Mouse (Mus musculus) neural tube, embryonic 12.5 days (tissue): ENCODE results near the gene Tcp11. TPM values are rescaled to one million over a fixed set of nuclear protein-coding genes. Genes with fewer than 3 reads are reported as not detected.

Experiments
- ATAC-seq: fragments of 200-750 bp; cut with Nextera tagmentation; 2 replicates; pipeline ENCODE4 v1.8.0; 2017; ENCODE audit warnings: low read depth, mild to moderate bottlenecking, moderate TSS enrichment, moderate library complexity; ENCODE audit not compliant: low FRiP score
- H3K27ac ChIP-seq: fragments of 300-500 bp; sonication (generic); 2 replicates; pipeline ENCODE4 v1.5.1; 2016
- H3K27me3 ChIP-seq: fragments of 300-500 bp; sonication (generic); replicated peaks from 2 replicates; pipeline ENCODE4 v1.6.1; 2016; ENCODE audit warnings: mild to moderate bottlenecking
- H3K36me3 ChIP-seq: fragments of 300-500 bp; sonication (generic); 2 replicates; pipeline ENCODE4 v1.6.1; 2016; ENCODE audit warnings: mild to moderate bottlenecking
- H3K4me1 ChIP-seq: fragments of 300-500 bp; sonication (generic); 2 replicates; pipeline ENCODE4 v1.6.1; 2016
- H3K4me2 ChIP-seq: fragments of 300-500 bp; sonication (generic); replicated peaks from 2 replicates; pipeline ENCODE4 v1.6.1; 2016; ENCODE audit warnings: mild to moderate bottlenecking
- H3K4me3 ChIP-seq: fragments of 300-500 bp; sonication (generic); 2 replicates; pipeline ENCODE4 v1.5.1; 2016
- H3K9ac ChIP-seq: fragments of 300-500 bp; sonication (generic); 2 replicates; pipeline ENCODE4 v1.6.1; 2016; ENCODE audit warnings: mild to moderate bottlenecking
- H3K9me3 ChIP-seq: fragments of 300-500 bp; sonication (generic); 2 replicates; pipeline ENCODE4 v1.6.1; 2016; ENCODE audit warnings: mild to moderate bottlenecking
- WGBS: fragments of 180-500 bp; shearing (Covaris S2); methylation state at CpG from one replicate; pipeline ENCODE4 v1.1.7; 2016; 5-methylcytosine and 5-hydroxymethylcytosine counted together
- polyA plus RNA-seq: library from polyadenylated mRNA; unstranded; fragments of >200 nt; fragmentation: Nextera tagmentation; extraction: Ambion mirVana; gene quantifications from 2 replicates; pipeline ENCODE4 v1.2.1, GENCODE M21; 2016

Gene Tcp11
- polyA plus RNA-seq, 1 experiment from 2014 or later, result 1.3 TPM

- no peaks in the 10 kb centered on the region for H3K27me3 ChIP-seq
- 0 out of 2 replicates have a peak overlapping the region, but pooled peaks have one; percentile 45 for H3K9ac ChIP-seq
- no peaks in the 10 kb centered on the region for H3K36me3 ChIP-seq
- peaks cover 54% of the 10 kb centered on the region for H3K4me1 ChIP-seq
- H3K4me2 ChIP-seq, result peak overlapping the region; percentile 9; the same call in 1 of the 2 replicates
- H3K27ac ChIP-seq, result peak overlapping the region; percentile 64
- ATAC-seq, result no peak; the same call in 1 of the 2 replicates
- H3K4me3 ChIP-seq, result no peak overlapping the region
- WGBS, result 12% methylated on average over 3 of the region's 3 CpGs
- H3K9me3 ChIP-seq, result no peaks in the 10 kb centered on the region
Observed at GRCm38 (mm10) chr17:28033046-28033580, 47.3 kb downstream of the Tcp11 start.

- H3K27ac ChIP-seq, result peak overlapping the region; percentile 64
- peaks cover 47% of the 10 kb centered on the region for H3K4me1 ChIP-seq
- no peak overlapping the region for H3K4me2 ChIP-seq
- 66% methylated on average over 10 of the region's 10 CpGs for whole genome bisulfite sequencing
- peaks cover 2% of the 10 kb centered on the region; the same call in 1 of the 2 replicates for H3K36me3 ChIP-seq
- ATAC-seq, result no peak
- H3K9ac ChIP-seq, result peak overlapping the region; percentile 45; the same call in 1 of the 2 replicates
- H3K27me3 ChIP-seq, result no peaks in the 10 kb centered on the region
- no peaks in the 10 kb centered on the region for H3K9me3 ChIP-seq
- H3K4me3 ChIP-seq, result no peak overlapping the region
Observed at GRCm38 (mm10) chr17:28032219-28032618, 48.2 kb downstream of the Tcp11 start.

- H3K9ac ChIP-seq, result no peak overlapping the region
- H3K27me3 ChIP-seq, result no peaks in the 10 kb centered on the region
- H3K4me2 ChIP-seq, result no peak overlapping the region
- peaks cover 5% of the 10 kb centered on the region; the same call in 1 of the 2 replicates for H3K36me3 ChIP-seq
- H3K4me1 ChIP-seq, result peaks cover 41% of the 10 kb centered on the region
- 68% methylated on average over 9 of the region's 9 CpGs for WGBS
- H3K27ac ChIP-seq, result no peak overlapping the region
- H3K9me3 ChIP-seq, result no peaks in the 10 kb centered on the region
- ATAC-seq, result no peak
- H3K4me3 ChIP-seq, result no peak overlapping the region
Observed at GRCm38 (mm10) chr17:28031281-28031941, 49.0 kb downstream of the Tcp11 start.

DNA sequence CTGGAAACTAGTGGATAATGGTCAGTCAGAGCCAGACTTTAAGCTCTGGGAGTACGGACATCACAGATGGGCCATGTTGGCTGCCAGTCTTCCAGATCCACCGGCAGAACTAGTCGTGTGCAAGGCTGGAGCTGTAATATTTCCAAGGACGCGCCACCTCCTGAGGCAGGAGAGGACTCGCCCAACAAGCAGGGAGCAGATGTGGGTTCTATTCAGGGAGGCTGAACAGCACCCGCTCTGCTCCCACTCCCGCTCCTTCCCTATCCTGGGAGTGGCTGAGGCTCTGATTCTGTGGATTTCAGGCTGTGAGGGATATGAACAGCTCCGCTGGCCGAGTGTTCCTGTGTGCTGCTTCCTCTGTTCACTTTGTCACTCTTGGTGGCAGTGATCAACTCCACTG is 50.0 kb downstream of the Tcp11 start:
- Histone ChIP-seq H3K36me3 (peaks cover 5% of the 10 kb centered on the region; the same call in 1 of the 2 replicates), H3K9me3 (no peaks in the 10 kb centered on the region), H3K27me3 (no peaks in the 10 kb centered on the region), H3K27ac (no peak overlapping the region), H3K4me3 (no peak overlapping the region), H3K4me1 (peaks cover 51% of the 10 kb centered on the region), H3K4me2 (no peak overlapping the region), H3K9ac (no peak overlapping the region)
- WGBS, result 89% methylated on average over 10 of the region's 10 CpGs
- no peak for ATAC-seq

GRCm38 (mm10) chr17:28029308-28029707 is 51.1 kb downstream of the Tcp11 start:
- H3K9ac ChIP-seq, result no peak overlapping the region
- H3K4me2 ChIP-seq, result no peak overlapping the region
- ATAC-seq, result no peak
- no peaks in the 10 kb centered on the region for H3K9me3 ChIP-seq
- H3K4me1 ChIP-seq, result peaks cover 56% of the 10 kb centered on the region
- no peak overlapping the region for H3K27ac ChIP-seq
- no peak overlapping the region for H3K4me3 ChIP-seq
- 62% methylated on average over 2 of the region's 2 CpGs for WGBS
- H3K36me3 ChIP-seq, result peaks cover 5% of the 10 kb centered on the region; the same call in 1 of the 2 replicates
- H3K27me3 ChIP-seq, result no peaks in the 10 kb centered on the region

DNA sequence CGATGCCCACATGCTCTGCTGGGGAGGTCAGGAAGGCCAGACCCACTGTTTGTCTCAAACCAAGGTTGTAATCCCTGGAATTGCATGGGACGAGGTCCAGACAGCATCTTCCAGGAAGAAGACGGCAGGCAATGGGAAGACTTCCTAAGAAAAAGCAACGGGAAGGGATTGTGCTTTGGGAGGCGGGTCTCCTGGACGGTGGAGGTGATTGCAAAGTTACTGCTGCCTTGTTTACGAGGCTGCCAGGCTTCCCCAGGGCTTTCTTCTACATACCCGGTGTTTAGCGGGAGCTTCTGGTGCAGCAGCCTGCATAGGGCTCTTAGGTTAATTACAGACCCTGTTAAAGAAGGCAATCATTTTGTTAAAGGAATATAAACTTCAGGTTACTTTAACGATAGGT is 52.2 kb downstream of the Tcp11 start:
- Histone ChIP-seq H3K27ac (no peak overlapping the region), H3K4me1 (peaks cover 54% of the 10 kb centered on the region), H3K36me3 (peaks cover 5% of the 10 kb centered on the region; the same call in 1 of the 2 replicates), H3K9me3 (no peaks in the 10 kb centered on the region), H3K9ac (no peak overlapping the region), H3K27me3 (no peaks in the 10 kb centered on the region), H3K4me3 (no peak overlapping the region), H3K4me2 (no peak overlapping the region)
- 42% methylated on average over 10 of the region's 10 CpGs for WGBS
- ATAC-seq, result no peak

GRCm38 (mm10) chr17:28027197-28027596 is 53.2 kb downstream of the Tcp11 start:
- Histone ChIP-seq H3K4me1 (peaks cover 43% of the 10 kb centered on the region), H3K4me2 (no peak overlapping the region), H3K9ac (no peak overlapping the region), H3K27ac (no peak overlapping the region), H3K36me3 (peaks cover 5% of the 10 kb centered on the region; the same call in 1 of the 2 replicates), H3K9me3 (no peaks in the 10 kb centered on the region), H3K27me3 (no peaks in the 10 kb centered on the region), H3K4me3 (no peak overlapping the region)
- 91% methylated on average over 6 of the region's 6 CpGs for WGBS
- ATAC-seq, result no peak

GRCm38 (mm10) chr17:28026111-28026872 is 54.1 kb downstream of the Tcp11 start:
- no peak for ATAC-seq
- no peak overlapping the region for H3K9ac ChIP-seq
- no peak overlapping the region for H3K4me2 ChIP-seq
- no peak overlapping the region for H3K27ac ChIP-seq
- no peaks in the 10 kb centered on the region for H3K27me3 ChIP-seq
- H3K4me1 ChIP-seq, result peaks cover 34% of the 10 kb centered on the region
- peaks cover 5% of the 10 kb centered on the region; the same call in 1 of the 2 replicates for H3K36me3 ChIP-seq
- no peak overlapping the region for H3K4me3 ChIP-seq
- H3K9me3 ChIP-seq, result no peaks in the 10 kb centered on the region
- 85% methylated on average over 14 of the region's 14 CpGs for WGBS

DNA sequence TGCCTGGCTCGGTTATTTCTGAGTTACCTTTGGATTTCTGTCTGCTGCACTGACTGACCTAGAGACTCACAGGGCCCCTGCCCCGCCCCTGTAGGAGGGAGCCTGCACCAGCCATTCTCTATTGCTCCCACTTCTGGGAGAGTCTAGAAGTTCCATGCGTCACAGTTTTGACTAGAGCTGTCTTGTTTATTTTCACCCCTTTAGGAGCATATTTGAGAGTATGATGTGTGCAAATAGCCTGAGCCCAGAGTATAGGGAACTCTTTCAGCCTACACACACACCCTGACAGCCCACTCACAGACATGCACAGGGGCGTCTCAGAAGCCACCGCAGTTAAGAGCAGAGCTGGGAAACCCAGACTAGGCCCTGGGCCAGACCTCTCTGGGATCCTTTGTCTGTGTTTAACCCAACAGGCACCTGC is 54.9 kb downstream of the Tcp11 start:
- Histone ChIP-seq H3K27ac (no peak overlapping the region), H3K9me3 (no peaks in the 10 kb centered on the region), H3K4me1 (peaks cover 28% of the 10 kb centered on the region), H3K27me3 (no peaks in the 10 kb centered on the region), H3K4me3 (no peak overlapping the region), H3K36me3 (peaks cover 5% of the 10 kb centered on the region; the same call in 1 of the 2 replicates), H3K9ac (no peak overlapping the region), H3K4me2 (no peak overlapping the region)
- WGBS, result 80% methylated on average over 5 of the region's 5 CpGs
- no peak for ATAC-seq

DNA sequence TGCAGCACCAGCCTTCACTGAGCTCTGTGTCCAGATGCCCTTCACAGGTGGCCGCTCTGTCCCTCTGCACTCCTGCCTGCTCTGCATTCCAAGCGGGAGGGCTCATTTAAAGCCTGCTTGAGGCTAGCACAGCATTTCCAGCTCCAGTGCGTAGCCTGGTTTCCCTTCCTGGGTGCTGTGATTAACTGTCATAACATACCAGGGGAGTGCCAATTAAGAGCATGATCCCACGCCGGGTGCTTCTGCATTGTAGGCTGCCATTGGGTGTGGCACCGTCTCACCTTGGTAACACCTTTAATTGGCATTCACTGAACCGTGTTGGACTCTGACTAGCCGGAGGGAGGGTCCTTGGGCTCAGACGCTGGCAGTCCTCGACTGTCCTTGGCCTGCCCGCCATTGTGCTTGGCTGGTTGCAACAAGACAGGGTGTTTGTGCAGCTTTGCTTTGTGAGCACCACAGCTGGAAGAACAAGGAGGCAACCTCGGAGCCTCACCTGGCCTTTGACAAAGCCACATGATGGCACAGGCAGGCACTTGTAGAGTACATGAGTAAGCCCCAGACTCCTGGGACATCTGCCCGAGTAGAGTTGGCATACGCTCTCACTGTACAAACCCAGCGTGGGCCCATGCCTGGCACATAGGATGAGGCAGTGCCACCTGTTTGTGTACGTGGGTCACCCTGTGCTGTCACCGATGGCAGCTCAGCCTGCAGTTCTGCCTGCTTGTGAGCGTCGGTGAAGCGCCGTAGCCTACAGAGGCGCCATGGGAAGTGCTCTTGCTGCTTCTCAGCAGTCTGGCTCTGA is 57.4 kb downstream of the Tcp11 start:
- Histone ChIP-seq H3K27ac (no peak overlapping the region), H3K9ac (no peak overlapping the region), H3K9me3 (no peaks in the 10 kb centered on the region), H3K36me3 (peaks cover 5% of the 10 kb centered on the region; the same call in 1 of the 2 replicates), H3K4me2 (no peak overlapping the region), H3K4me3 (no peak overlapping the region), H3K27me3 (no peaks in the 10 kb centered on the region), H3K4me1 (peaks cover 34% of the 10 kb centered on the region)
- WGBS, result 90% methylated on average over 22 of the region's 22 CpGs
- no peak for ATAC-seq

GRCm38 (mm10) chr17:28021911-28022310 is 58.5 kb downstream of the Tcp11 start:
- no peak overlapping the region for H3K4me3 ChIP-seq
- H3K9me3 ChIP-seq, result no peaks in the 10 kb centered on the region
- no peak overlapping the region for H3K27ac ChIP-seq
- H3K27me3 ChIP-seq, result no peaks in the 10 kb centered on the region
- peaks cover under 1% of the 10 kb centered on the region; the same call in 1 of the 2 replicates for H3K36me3 ChIP-seq
- H3K9ac ChIP-seq, result no peak overlapping the region
- ATAC-seq, result no peak
- no peak overlapping the region for H3K4me2 ChIP-seq
- peaks cover 40% of the 10 kb centered on the region for H3K4me1 ChIP-seq
- 63% methylated on average over 10 of the region's 10 CpGs for WGBS
